Mouse (Mus musculus) Patski (cell line): ENCODE results near the gene Samm50. TPM values are rescaled to one million over a fixed set of nuclear protein-coding genes. Genes with fewer than 3 reads are reported as not detected.

ENCODE experiments used
- ATAC-seq: fragments of 100-300 bp; one replicate; pipeline ENCODE4 v1.8.0; 2021
- CTCF ChIA-PET: fragments of 350-600 bp; sonication (Branson Sonifier 250); formaldehyde crosslinking; loops from one replicate; lab custom pipeline; 2022; ENCODE audit warnings: inconsistent platforms; lab: Charles Lee
- POLR2A ChIA-PET: fragments of 350-600 bp; sonication (Branson Sonifier 250); formaldehyde crosslinking; loops from one replicate; lab custom pipeline; 2022; ENCODE audit warnings: antibody characterized with exemption, inconsistent platforms; lab: Charles Lee
- DNase-seq: peaks from one replicate; pipeline ENCODE4 v3.0.0-alpha.2; 2011; ENCODE audit warnings: low read depth, low spot score
- H3K27me3 ChIP-seq: fragments of 371-371 bp; one replicate; pipeline ENCODE4 v1.5.1; 2021
- CTCF ChIP-seq: fragments of 100-300 bp; IDR thresholded peaks from one replicate; pipeline ENCODE4 v1.5.1; 2021
- in situ Hi-C: fragments of 300-500 bp; cut with MboI; formaldehyde crosslinking; loops from 3 replicates; pipeline ENCODE4 v1.11.1; 2018; ENCODE audit warnings: low pct_unique_long_range_greater_than_20kb, mixed read lengths
- polyA plus RNA-seq: library from polyadenylated mRNA; unstranded; gene quantifications from one replicate; pipeline ENCODE4 v1.2.3, GENCODE M21; 2021

Gene Samm50
- polyA plus RNA-seq, 1 experiment from 2014 or later = 151 TPM

GRCm38 (mm10) chr15:84254387-84254786 lies 62.3 kb downstream of the Samm50 start:
- in situ Hi-C loops = no loop called here
- TF ChIP-seq CTCF = no peak
- POLR2A ChIA-PET = no interaction called here
- DNase-seq (no peak), ATAC-seq (no peak)
- CTCF ChIA-PET = no interaction called here
- H3K27me3 ChIP-seq = peaks cover 11% of the 10 kb centered on the region

GRCm38 (mm10) chr15:84256254-84256850 lies 64.3 kb downstream of the Samm50 start:
- ChIA-PET POLR2A (no interaction called here), CTCF (no interaction called here)
- TF ChIP-seq CTCF = no peak
- in situ Hi-C loops = no loop called here
- peaks cover 11% of the 10 kb centered on the region for H3K27me3 ChIP-seq
- ATAC-seq (no peak), DNase-seq (no peak)

GRCm38 (mm10) chr15:84256864-84257263 lies 64.8 kb downstream of the Samm50 start:
- in situ Hi-C loops = no loop called here
- TF ChIP-seq CTCF = no peak
- CTCF ChIA-PET = no interaction called here

GRCm38 (mm10) chr15:84258602-84259355 lies 66.7 kb downstream of the Samm50 start:
- in situ Hi-C loops = no loop called here
- ATAC-seq (no peak), DNase-seq (no peak)
- POLR2A ChIA-PET = interaction anchor here (0.6 kb wide), 1 partner anchor 105 kb away, joined by 5 read pairs; no protein-coding TSS in a partner anchor
- CTCF ChIA-PET = interaction anchor here (1.0 to 1.8 kb wide), 5 partner anchors 12 to 362 kb away, joined by 3 to 8 read pairs (median 3); no protein-coding TSS in a partner anchor
- H3K27me3 ChIP-seq = peaks cover 11% of the 10 kb centered on the region
- no peak for TF ChIP-seq CTCF

More at GRCm38 (mm10) chr15:84256864-84257263, 64.8 kb downstream of the Samm50 start:
- ATAC-seq (no peak), DNase-seq (no peak)
- POLR2A ChIA-PET = no interaction called here
- peaks cover 11% of the 10 kb centered on the region for H3K27me3 ChIP-seq

- CTCF ChIA-PET = interaction anchor here (0.8 to 1.9 kb wide), 12 partner anchors 24 to 371 kb away, joined by 3 to 10 read pairs (median 4); partner anchors contain the start of gene Samm50
- no peak for ATAC-seq
- no peak for DNase-seq
- TF ChIP-seq CTCF = no peak
- POLR2A ChIA-PET = no interaction called here
- H3K27me3 ChIP-seq = peaks cover 11% of the 10 kb centered on the region
- in situ Hi-C loops = no loop called here
These were observed 68.2 kb downstream of the Samm50 start for GRCm38 (mm10) chr15:84260123-84260822.

GRCm38 (mm10) chr15:84262630-84263029 lies 70.6 kb downstream of the Samm50 start:
- H3K27me3 ChIP-seq = peaks cover 11% of the 10 kb centered on the region
- no peak for ATAC-seq
- TF ChIP-seq CTCF = no peak
- ChIA-PET CTCF (interaction anchor here (1.8 kb wide), 1 partner anchor 352 kb away, joined by 5 read pairs; no protein-coding TSS in a partner anchor), POLR2A (no interaction called here)
- in situ Hi-C loops = no loop called here
- no peak for DNase-seq

GRCm38 (mm10) chr15:84263573-84263972 lies 71.5 kb downstream of the Samm50 start:
- ChIA-PET POLR2A (no interaction called here), CTCF (no interaction called here)
- no peak for TF ChIP-seq CTCF
- no peak for ATAC-seq
- peaks cover 5% of the 10 kb centered on the region for H3K27me3 ChIP-seq
- no peak for DNase-seq
- in situ Hi-C loops = no loop called here

GRCm38 (mm10) chr15:84265141-84265540 lies 73.1 kb downstream of the Samm50 start:
- no peaks in the 10 kb centered on the region for H3K27me3 ChIP-seq
- CTCF ChIA-PET = no interaction called here
- DNase-seq (no peak), ATAC-seq (no peak)
- TF ChIP-seq CTCF = no peak
- in situ Hi-C loops = no loop called here
- POLR2A ChIA-PET = no interaction called here

- DNase-seq = no peak
- ChIA-PET CTCF (no interaction called here), POLR2A (interaction anchor here (0.6 kb wide), 1 partner anchor 64 kb away, joined by 6 read pairs; no protein-coding TSS in a partner anchor)
- no peaks in the 10 kb centered on the region for H3K27me3 ChIP-seq
- ATAC-seq = no peak
- no peak for TF ChIP-seq CTCF
- in situ Hi-C loops = no loop called here
These were observed 74.2 kb downstream of the Samm50 start for GRCm38 (mm10) chr15:84266290-84266689.

Other genes starting within 250 kb of the Samm50 start
- not detected for gene Efcab6, start 126.9 kb upstream of the Samm50 start, polyA plus RNA-seq
- 0.83 TPM for gene Sult4a1, start 86.5 kb upstream of the Samm50 start, polyA plus RNA-seq
- gene Pnpla5, start 69.1 kb upstream of the Samm50 start, polyA plus RNA-seq = not detected
- 0.18 TPM for gene Pnpla3, start 24.4 kb upstream of the Samm50 start, polyA plus RNA-seq
- gene Parvb, start 39.8 kb downstream of the Samm50 start, polyA plus RNA-seq = 0.06 TPM
- gene Parvg, start 131.8 kb downstream of the Samm50 start, polyA plus RNA-seq = not detected